Mouse (Mus musculus): ENCODE measurements around the gene S1pr4.

Gene S1pr4

DNA sequence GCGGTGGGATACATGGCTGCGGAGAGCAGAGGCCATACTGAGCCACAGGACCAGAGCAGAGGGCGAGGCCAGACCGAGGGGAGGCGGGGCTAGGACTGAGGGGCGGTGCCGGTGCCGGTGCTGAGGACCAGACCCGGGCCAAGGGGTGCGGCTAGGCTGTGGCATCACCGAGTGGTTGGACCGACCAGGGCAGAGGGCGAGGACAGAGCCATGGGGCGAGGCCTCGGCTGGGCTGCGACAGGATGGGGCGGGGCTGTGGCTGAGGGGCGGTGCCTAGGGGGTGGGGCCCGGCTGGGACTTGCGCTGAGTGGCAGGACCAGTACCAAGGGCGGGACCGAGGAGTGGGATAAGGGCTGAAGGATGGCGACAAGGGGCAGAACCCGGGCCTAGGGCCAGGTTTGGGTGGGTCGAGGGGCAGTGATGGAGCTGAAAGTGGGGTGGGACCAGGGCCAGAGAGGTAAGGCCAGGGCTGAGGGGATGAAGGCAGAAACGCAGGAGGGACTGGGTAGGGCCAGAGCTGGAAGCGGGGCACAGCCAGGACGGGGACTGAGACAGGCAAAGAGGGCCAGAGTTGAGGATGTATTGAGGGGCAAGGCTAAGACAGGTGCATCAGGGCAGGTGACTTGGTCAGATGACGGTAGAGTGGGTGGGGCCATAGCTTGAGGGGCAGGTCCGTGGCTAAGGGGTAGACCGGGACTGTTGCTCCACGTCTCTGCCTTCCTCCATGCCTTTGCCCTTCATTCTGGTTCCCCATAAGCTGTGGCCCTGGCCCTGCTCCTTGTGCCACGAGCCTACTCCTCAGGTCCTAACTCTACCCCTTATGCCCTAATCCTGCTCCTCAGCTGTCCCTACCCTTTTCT, 35.3 kb downstream of the S1pr4 start:
- DNase-seq = peak; percentile 73 to 83

DNA sequence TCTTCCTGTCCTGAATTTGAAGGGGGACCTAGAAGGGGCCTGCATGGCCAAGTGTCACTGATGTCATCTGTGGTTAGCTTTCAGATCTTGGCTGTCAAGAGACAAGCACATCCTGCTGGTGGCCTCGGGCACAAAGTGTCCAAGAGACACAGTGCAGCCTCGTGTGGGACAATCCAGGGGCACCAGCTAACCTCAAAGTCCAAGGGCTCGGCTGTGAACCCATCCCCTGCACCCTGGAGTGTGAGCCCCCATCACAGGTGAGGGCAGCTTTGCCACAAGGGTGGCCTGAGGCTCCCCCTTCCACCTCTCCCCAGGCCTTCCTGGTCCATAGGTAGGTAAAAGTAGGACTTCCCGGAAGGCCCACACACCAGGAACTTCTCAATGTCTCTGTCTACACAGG, 36.4 kb downstream of the S1pr4 start:
- no peak for DNase-seq

DNA sequence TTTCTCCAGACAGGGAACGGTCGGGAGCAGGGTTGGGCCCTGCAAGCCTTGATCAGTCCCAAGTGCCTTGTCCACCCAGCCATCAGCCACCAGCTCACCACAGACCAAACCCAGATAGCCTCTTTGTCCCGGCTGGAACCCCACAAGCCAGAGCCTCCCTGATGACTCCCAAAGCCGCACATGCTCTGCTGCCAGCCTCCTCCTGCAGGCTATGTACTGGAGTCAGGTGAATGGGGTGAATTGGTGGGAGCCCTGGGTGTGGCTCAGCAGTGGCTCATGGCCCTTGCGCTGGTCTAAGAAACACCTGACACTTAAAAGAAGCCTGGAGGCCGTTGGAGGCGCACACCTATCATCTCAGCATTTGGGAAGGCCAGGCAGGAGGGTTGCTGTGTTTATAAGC, 37.0 kb downstream of the S1pr4 start:
- no peak for DNase-seq

DNA sequence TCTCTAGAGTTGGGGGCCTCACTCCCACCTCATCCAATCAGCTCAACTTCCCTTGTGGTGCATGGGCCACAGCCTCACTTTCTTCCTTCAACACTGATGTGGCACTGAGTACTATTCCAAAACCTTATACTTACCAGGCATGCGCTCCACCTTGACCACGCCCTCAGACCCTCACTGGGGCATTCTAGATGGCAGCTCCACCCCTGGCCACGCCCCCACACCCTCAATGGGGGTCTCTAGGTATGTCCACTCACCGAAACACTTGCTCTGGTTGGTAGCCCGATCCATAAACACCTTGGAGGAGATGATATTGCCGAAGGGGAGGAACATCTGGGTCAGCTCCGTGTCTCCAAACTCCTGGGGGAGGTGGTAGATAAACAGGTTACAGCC, 37.5 kb downstream of the S1pr4 start:
- peak in 1 of 2 experiments; percentile 37 for DNase-seq

DNA sequence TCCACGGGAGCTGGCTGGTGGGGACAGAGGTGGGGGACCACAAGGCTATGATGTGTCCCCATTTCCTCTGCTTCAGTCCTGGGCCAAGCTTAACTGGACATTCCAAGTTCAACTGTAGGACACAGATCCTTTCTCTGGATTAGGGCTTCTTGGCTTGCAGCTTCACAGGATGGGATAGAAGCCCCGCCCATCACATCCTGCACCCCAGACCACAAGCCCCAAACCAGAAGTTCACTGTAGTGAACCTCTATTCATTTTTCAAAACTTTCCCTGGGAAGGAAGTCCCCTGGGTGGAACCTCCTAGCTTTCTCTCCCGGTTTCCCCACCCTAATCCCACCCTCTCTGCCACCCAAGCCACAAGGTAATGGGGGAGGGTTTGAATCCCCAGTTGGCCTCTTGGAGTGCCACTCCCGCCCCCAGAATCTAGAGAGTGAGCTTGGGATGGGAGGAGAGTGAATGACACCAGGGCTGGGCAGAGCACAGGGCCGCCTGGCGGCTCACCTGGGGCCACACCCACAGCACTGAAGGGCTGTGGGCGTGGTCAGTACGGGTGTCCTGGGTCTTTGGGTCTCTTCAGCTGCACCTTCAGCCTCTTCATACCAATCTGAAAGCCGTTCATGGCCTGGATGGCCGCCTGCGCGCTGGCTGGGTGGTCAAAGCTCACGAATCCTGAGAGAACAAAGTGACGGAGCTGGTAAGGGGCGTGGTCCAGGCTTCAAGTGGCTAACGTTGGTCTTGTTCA, 38.1 kb downstream of the S1pr4 start:
- DNase-seq = peak in 1 of 2 experiments; percentile 23

DNA sequence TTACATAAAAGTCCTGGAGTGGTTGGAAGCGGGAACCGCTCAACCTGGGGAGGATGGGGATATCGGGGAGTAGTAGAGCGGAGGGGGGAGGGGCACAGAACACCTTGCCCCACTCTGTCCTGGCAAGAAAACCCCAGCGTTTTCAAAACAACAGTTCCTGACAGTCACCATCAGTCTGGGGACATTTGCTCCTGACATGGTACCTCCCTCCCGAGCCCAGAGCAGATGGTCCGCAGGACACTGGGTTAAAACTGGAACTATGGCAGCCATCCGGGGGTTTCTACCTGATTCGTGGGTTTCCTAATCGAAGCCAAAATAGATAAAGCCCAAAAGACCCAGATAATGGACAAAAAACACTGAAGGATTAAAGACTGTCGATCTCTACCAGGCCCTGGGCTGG, 39.0 kb downstream of the S1pr4 start:
- no peak for DNase-seq

DNA sequence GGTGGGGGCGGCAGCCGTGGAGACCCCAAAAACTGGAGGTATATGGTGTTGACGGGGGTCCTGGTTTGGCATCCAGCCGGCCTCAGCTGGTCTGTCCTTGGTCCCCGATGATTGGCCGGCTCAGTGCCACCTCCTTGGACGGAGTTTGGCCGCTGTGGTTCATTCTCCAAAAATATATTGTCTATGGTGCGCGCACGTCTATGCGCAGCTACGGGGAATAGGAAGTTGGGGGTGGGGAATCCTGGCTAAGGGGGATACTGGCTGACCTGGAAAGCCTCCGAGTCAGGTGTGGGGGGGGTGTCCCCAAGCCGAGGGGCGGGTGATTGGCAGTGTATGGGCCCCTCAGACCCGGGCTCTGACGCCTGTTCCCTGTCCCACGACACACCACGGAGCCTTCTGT, 39.5 kb downstream of the S1pr4 start:
- no peak for DNase-seq

DNA sequence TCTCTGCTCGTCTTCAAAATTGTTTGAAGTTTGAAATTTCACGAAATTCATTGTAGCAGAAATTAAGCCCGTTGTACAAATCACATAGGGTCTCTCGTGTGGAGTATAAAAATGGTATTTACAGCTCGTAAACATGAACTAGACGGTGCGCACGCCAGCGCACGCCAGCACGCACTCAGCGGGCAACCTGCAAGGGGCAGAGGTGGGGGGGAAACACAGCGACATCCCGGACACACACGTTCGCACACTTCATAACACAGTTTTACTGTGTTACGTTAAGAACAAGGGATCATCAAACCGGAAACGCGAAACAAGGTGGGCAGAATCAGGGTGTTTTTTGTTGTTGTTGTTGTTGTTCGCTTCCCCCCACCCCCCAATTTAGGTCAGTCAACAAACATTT, 40.5 kb downstream of the S1pr4 start:
- DNase-seq = no peak

DNA sequence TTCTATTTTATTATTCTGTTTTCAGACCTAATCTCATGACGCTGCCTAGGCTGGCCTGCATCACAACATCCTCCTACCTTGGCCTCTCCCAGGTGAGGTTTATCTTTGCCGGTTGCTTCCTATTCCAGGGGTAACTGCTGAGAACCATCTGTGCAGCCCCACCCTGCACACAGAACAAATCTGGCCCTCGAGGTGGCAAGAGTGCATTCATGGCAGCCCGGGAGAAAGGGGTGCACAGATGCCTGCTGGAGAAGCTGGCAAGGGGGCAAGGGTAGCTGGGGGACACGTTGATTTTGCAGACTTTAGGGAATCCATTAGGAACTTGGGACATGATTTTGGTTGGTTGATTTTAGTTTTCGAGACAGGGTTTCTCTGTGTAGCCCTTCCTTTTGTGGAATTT, 41.7 kb downstream of the S1pr4 start:
- DNase-seq = no peak

DNA sequence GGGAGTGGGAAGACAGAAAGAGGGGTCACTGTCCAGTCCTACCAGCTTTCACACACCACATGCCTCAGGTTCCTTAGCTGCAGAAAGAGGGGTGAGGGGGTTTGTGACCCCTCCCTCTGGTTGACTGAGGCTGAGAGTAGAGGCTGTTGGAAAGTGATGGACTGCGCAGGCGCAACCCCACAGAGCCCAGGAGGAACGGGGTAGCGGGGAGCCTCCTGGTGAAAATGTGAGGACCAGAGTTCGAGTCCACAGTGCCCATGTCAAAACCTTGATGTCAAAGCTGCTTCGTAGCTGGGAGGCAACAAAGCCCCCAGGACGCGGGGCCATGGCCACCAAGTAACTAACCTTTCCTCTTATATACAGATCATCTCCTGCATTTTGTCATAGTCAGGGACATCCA, 42.3 kb downstream of the S1pr4 start:
- no peak for DNase-seq

DNA sequence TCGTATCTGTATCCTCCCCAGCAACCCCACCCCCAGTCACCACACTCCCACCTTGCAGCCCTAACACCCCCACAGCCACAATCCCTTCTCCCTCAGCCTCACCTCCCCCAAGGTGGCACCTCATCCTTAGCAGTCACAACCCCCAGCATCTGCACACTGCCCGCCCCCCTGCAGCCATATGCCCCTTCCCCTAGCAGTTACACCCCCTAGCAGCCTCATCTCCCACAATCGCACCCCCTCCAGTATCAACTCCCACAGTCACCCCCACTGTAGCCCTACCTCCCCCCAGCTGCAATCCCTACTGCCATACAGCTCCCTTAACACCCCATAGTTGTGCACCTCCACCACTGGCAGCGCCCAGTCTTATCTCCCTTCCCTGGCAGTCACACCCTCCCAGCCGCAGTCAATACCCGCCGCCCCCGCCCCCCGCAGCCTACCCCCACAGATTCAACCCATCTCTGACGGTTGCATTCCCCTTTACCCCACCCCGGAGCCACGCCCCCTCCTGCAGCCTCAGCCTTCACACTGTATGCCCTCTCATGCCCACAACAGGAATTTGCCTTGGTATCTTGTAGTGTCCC, 42.9 kb downstream of the S1pr4 start:
- DNase-seq = no peak

DNA sequence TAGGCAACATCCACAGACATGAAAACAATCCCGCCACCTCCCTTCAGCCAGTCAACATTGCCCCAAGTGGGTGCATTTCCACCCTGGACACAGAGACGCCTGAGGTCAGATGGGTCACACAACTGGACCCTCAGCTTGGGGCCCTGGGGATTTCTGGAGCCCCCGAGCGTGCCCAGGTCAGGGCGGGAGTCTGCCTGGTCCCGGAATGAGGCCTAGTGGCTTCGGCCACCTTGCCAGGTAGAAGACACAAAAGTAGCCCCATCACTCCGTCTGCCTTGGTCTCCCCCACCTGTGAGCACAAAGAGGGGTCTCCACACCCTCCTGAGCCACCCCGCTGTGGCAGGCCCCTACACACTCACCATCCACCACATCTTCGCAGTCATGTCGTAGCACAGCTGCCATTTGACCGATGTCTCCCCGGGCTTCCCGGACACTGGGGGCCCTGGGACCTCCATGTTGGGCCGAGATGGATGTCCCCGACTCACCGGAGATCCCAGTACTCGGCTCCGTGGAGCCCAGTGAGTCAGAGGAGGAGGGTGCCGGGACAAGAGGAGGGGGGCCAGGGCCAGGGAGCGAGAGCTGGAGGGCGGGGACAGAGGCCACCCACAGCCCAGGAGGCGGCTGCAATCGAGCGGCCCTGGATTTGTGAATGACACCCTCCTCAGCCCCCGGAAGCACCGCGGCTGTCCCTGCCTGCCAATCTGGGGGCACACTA, 44.6 kb downstream of the S1pr4 start, which contains the start of gene Nfic:
Gene Nfic (minus strand): TSS at position 455 of the 715 bp plus-strand sequence.
- DNase-seq = no peak

DNA sequence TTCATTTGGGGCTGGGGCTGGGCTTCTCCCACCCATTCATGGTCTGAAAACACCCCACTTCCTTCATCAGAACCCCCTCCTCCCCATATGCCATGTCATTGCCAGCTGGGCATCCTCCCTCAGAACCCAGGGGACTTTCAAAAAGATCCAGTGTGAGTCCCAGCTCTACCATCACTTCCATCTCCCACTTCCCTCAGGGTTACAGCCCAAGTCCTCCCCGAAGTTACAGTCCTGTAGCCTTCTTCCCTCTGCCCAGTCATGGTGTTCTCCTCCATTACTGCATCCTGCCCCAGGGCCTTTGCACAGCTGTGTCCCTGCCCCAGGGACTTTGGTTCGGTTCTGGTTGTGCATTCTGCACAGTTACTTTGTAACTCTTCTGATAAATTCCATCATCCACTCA, 45.8 kb downstream of the S1pr4 start:
- DNase-seq = no peak

DNA sequence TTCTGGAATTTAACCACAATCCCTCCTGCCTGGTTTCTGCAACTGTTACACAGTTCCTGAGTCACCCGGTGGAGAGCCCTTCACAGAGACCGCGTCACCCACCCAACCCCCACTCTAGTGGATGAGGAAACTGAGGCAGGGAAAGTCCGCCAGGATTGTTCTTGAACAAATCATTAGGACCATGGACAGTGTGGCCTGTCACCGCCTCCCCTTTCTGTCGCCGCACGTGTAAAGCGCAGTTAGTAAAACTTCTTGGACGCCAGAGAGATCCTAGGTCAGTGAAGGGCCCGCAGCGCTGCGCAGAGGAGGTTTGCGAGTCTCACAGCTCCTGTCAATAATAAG, 47.0 kb downstream of the S1pr4 start:
- no peak for DNase-seq

DNA sequence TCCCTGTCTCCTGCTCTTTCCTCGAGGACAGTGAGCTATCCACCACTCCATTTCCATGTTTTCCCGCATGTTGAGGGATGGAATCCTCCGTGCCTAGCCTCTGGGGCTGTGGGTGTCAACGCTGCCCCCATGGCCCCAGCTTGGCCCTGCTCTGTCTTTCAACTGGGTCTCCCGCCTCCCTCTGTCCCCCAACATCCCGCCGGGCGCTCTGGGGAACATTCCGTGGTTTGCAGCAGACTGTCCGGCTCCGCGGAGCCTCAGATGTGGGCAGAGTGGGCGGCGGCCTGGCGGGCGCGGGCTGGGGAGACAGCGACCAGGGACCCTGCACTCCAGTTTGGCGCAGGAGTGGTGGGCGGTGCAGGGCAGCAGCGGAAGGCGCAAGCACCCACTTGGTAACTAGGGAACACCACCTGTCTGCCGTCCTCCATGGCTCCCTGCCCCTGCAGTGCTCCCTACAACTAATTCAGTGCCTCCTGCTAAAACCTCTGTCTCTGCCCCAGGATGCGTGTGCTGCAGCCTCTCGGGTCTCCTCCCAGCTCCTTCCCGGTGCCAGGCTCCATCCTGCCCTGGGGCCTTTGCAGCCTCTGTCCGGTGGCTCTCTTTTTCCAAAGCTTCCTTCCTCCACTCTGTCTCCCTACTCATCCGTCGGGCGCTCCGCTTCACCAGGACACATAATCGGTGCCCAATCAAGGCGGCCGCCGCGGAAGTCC, 47.5 kb downstream of the S1pr4 start:
- no peak for DNase-seq

DNA sequence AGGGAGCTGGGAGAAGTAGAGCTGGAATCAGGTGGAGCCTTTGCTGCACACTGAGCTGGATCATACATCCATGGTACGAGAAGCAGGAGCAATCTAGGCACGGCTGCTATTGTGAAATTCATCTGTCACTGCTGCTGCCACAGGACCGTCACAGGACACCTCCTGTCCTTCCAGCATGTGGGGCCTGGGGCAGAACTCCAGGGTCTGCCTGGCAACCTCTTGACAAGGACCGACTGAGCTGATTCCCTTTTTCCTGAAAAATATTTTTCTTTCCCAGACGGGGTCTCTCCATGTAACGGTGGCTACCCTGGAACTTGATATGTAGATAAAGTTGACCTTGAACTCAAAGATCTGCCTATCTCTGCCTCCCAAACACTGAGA, 48.6 kb downstream of the S1pr4 start:
- no peak for DNase-seq

DNA sequence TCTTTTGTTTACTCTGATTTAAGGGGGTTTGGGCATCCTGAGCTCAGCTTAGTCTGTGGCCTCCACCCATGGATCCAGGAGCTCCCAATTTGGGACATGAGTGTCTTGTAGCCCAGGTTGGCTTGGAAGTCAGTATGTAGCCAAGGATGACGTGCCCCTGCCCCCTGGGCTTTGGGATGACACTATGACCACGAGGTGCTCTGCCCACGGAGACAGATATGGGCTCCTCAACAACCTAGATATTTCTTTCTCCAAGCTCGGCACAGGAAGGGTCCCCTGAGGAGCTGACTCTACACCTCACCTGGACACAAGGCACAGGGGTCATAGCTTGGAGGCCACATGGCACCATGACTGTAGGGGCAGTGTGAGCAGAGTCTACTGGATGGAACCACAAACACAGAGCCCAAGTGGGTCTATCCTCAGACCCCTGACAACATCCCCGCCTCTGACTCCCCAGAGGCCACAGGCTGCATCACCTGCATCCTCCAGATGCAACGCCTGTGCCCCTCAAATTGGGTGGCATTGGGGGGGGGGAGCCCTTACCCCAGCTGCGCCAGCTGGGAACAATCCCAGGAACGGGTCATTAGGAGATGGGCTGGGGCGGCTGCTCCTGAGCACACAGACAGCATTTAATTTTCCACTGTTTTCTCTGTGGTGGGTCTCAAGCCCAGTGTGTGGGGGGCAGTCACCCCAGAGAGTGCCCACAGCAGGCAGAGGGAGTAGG, 49.1 kb downstream of the S1pr4 start:
- no peak for DNase-seq

DNA sequence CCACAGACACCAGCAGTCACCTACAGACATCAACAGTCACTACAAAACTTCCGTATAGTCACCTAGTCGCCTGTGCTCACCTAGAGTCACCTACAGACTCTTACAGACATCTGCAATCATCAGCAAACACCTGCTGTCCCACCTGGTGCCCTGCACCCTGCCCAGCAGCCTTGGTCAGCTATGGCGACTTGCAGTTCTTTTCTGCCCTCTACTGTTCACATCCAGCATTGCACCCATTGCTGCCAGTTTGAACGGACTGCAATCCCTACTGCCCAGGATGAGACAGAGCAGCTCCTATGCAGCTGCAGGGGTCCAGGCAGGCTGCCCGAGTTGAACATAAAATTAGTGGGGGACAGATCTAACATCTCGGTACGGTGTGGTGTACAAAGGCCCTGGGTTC, 49.8 kb downstream of the S1pr4 start:
- peak; percentile 87 to 89 for DNase-seq
